Mouse (Mus musculus) liver, embryonic 11.5 days (tissue): ENCODE results near the gene Lbp. TPM values are rescaled to one million over a fixed set of nuclear protein-coding genes. Genes with fewer than 3 reads are reported as not detected.

Source experiments
- ATAC-seq: fragments of 200-750 bp; cut with Nextera tagmentation; replicated peaks from 2 replicates; pipeline ENCODE4 v1.8.0; 2017; ENCODE audit warnings: moderate number of reproducible peaks, mild to moderate bottlenecking, moderate TSS enrichment, moderate library complexity; ENCODE audit not compliant: low FRiP score
- DNase-seq: peaks from one replicate; pipeline ENCODE4 v3.0.0-alpha.2; 2017; ENCODE audit warnings: low spot score
- H3K27ac ChIP-seq: fragments of 300-500 bp; sonication (generic); 2 replicates; pipeline ENCODE4 v1.5.1; 2014; ENCODE audit warnings: mild to moderate bottlenecking, low read depth, low read length, control low read depth
- H3K27me3 ChIP-seq: fragments of 300-500 bp; sonication (generic); replicated peaks from 2 replicates; pipeline ENCODE4 v1.6.1; 2014; ENCODE audit warnings: low read length, mixed read lengths; ENCODE audit not compliant: control insufficient read depth, insufficient read depth
- H3K36me3 ChIP-seq: fragments of 300-500 bp; sonication (generic); 2 replicates; pipeline ENCODE4 v1.6.1; 2014; ENCODE audit warnings: mild to moderate bottlenecking, low read length, moderate library complexity, mixed read lengths; ENCODE audit not compliant: control insufficient read depth, insufficient read depth
- H3K4me1 ChIP-seq: fragments of 300-500 bp; sonication (generic); replicated peaks from 2 replicates; pipeline ENCODE4 v1.6.1; 2014; ENCODE audit warnings: low read length, mixed read lengths; ENCODE audit not compliant: control insufficient read depth, insufficient read depth
- H3K4me2 ChIP-seq: fragments of 300-500 bp; sonication (generic); 2 replicates; pipeline ENCODE4 v1.6.1; 2014; ENCODE audit warnings: mild to moderate bottlenecking, control low read depth, moderate library complexity
- H3K4me3 ChIP-seq: fragments of 300-500 bp; sonication (generic); 2 replicates; pipeline ENCODE4 v1.5.1; 2014; ENCODE audit warnings: low read depth, low read length, control low read depth
- H3K9ac ChIP-seq: fragments of 300-500 bp; sonication (generic); 2 replicates; pipeline ENCODE4 v1.6.1; 2014; ENCODE audit warnings: low read depth, low read length, control low read depth
- H3K9me3 ChIP-seq: fragments of 300-500 bp; sonication (generic); 2 replicates; pipeline ENCODE4 v1.6.1; 2016; ENCODE audit warnings: low read length, inconsistent platforms, mixed read lengths; ENCODE audit not compliant: control insufficient read depth
- WGBS: fragments of 180-500 bp; shearing (Covaris S2); extraction: QIAGEN DNeasy Blood & Tissue Kit; methylation state at CpG from one replicate; pipeline ENCODE4 v1.1.7; 2014; 5-methylcytosine and 5-hydroxymethylcytosine counted together
- polyA plus RNA-seq: library from polyadenylated mRNA; unstranded; fragments of >200 nt; fragmentation: Nextera tagmentation; extraction: Ambion mirVana; gene quantifications from 2 replicates; pipeline ENCODE4 v1.2.1, GENCODE M21; 2014

Gene Lbp
- polyA plus RNA-seq, 1 experiment from 2014 or later: 13.7 TPM

DNA sequence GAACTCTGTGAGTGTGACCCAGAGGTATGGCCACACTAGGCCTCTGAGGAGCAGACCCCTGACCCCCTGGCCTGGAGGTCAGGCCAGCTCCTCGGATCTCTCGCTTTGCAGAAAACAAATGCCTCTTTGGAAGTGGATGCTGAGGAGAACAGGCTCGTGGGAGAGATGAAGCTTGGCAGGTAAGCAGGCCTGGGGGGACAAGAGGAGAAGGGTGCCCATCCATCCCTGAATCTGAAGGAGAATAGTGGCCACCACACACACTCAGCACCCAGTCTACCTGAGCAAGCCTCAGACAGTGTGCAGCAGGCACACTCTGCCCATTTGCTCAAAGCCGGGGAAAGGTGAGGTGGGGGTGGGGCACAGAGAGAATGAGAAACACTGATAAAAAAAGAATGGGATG is 30.5 kb upstream of the Lbp start:
- H3K36me3 ChIP-seq: no peaks in the 10 kb centered on the region
- no peak for ATAC-seq
- WGBS: 65% methylated on average over 4 of the region's 4 CpGs
- H3K9ac ChIP-seq: no peak overlapping the region
- no peak overlapping the region for H3K4me2 ChIP-seq
- no peak overlapping the region for H3K4me3 ChIP-seq
- no peaks in the 10 kb centered on the region for H3K9me3 ChIP-seq
- H3K27me3 ChIP-seq: no peaks in the 10 kb centered on the region
- H3K4me1 ChIP-seq: no peaks in the 10 kb centered on the region
- no peak for DNase-seq
- no peak overlapping the region for H3K27ac ChIP-seq

DNA sequence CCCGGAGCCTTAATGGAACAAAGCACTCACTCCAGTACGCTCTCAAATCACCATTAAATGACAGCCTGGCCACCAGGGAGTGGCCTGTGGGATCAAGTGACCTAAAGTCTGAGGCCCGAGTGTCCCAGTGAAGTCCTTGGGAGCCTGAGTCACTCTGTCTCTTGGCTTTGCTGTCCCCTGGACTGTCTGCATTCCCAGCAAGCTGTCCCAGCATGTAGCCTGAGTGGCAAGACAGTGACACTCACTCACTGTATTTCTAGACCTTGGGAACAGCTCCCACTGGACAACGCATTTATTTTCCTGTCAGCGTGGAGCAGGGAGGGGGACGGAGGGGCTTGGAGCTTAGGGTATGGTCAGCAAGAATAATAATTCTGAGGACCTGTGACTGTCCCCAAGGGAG is 29.8 kb upstream of the Lbp start:
- Histone ChIP-seq H3K4me2 (no peak overlapping the region), H3K9me3 (no peaks in the 10 kb centered on the region), H3K4me1 (no peaks in the 10 kb centered on the region), H3K27ac (no peak overlapping the region), H3K9ac (no peak overlapping the region), H3K4me3 (no peak overlapping the region), H3K27me3 (no peaks in the 10 kb centered on the region), H3K36me3 (no peaks in the 10 kb centered on the region)
- no peak for ATAC-seq
- 73% methylated on average over 6 of the region's 6 CpGs for WGBS
- no peak for DNase-seq

DNA sequence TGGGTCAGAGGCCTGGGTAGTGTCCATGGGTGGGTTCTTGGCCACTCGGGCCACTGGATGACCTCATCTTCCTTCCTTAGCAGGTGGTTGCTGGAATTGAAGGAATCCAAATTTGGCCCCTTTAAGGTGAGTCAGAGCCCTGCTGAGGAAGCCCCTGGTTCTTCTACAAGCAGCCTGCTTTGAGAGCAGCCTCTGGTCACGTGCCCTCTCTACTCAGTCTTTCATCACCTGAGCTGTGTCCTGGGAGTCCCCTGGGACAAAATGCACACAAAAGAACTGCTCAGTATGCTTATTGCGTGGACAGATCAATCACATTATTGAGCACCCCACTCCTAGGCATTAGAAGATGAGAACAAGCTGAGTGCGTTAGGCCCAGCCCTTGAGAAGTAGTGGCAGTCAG is 29.4 kb upstream of the Lbp start:
- no peak for ATAC-seq
- Histone ChIP-seq H3K27ac (no peak overlapping the region), H3K4me2 (no peak overlapping the region), H3K4me1 (no peaks in the 10 kb centered on the region), H3K4me3 (no peak overlapping the region), H3K9ac (no peak overlapping the region), H3K27me3 (no peaks in the 10 kb centered on the region), H3K36me3 (no peaks in the 10 kb centered on the region), H3K9me3 (no peaks in the 10 kb centered on the region)
- 71% methylated on average over 4 of the region's 4 CpGs for WGBS
- no peak for DNase-seq

DNA sequence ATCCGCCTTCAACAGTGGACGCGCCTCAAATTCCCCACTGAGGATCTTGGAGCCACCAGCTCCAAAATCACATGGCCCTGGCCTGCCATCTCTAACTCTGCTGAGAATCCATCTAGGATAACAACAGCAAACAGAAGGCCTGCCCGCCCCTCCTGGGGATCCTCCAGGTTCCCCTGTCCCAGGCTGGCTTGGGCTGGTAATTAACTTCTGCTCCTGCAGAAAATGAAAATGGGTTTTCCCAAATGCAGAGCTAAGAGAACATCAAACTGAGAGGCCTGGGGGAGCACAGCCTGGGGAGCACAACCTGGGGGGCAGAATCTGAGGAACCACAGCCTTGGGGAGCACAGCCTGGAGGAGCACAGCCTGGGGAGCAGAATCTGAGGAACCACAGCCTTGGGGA is 26.6 kb upstream of the Lbp start:
- no peaks in the 10 kb centered on the region for H3K9me3 ChIP-seq
- ATAC-seq (no peak), DNase-seq (no peak)
- 91% methylated on average over 4 of the region's 4 CpGs for WGBS
- no peaks in the 10 kb centered on the region for H3K27me3 ChIP-seq
- H3K27ac ChIP-seq: no peak overlapping the region
- H3K4me3 ChIP-seq: no peak overlapping the region
- no peaks in the 10 kb centered on the region for H3K4me1 ChIP-seq
- no peak overlapping the region for H3K9ac ChIP-seq
- no peaks in the 10 kb centered on the region for H3K36me3 ChIP-seq
- no peak overlapping the region for H3K4me2 ChIP-seq

DNA sequence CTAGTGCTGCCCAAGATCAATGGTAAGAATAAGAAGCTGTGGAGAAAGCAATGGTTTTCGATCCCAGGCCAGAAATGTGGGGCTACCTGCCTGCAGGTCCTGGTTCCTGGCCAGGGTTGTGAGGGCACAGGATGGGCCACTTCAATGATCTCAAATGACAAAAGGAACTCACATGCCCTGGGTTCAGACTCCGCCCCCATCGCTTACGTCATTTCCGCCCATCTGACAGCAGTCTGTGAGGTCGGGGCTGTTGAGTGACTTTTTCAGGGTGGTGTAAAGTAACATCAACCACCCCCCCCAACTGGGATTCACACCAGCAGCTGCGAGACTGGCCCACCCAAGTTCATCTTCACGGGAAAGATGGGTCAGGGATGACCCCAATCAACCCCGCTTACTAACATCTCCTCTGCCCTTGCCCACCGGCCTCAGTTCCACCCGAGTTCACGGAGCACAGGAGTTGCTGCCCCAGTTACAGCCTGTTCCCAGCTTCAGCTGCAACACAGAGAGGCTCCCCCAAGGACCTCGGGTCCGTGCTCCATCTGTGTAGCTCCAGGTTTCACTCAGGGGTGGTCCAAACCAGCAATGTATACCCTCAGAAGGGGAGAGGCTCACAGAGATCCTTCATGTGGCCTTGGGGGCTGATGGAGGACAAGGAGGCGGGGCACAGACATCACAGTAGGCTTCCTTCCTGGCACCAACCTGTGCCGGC is 24.6 kb upstream of the Lbp start:
- H3K27me3 ChIP-seq: no peaks in the 10 kb centered on the region
- H3K4me1 ChIP-seq: no peaks in the 10 kb centered on the region
- H3K9me3 ChIP-seq: no peaks in the 10 kb centered on the region
- no peak overlapping the region for H3K4me2 ChIP-seq
- H3K36me3 ChIP-seq: no peaks in the 10 kb centered on the region
- 48% methylated on average over 16 of the region's 16 CpGs for WGBS
- H3K9ac ChIP-seq: no peak overlapping the region
- H3K4me3 ChIP-seq: no peak overlapping the region
- no peak overlapping the region for H3K27ac ChIP-seq
- DNase-seq (no peak), ATAC-seq (no peak)

DNA sequence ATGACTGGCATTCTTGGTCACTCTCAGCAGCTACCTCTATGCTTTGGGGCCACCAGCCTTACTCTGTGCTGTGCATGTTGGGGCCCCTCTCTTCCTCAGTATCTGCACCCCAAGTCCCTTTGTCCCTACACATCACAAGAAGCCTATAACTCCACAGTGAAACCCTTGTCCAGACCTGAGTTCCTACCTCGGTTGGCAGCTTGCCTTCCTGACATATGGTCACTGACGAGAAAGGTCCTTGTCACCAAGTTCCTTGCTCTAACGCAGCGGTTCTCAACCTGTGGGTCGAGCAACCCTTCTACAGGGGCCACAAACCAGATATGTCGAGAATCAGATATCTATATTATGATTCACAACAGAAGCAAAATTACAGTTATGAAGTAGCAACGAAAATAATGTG is 23.2 kb upstream of the Lbp start:
- H3K9ac ChIP-seq: no peak overlapping the region
- WGBS: 65% methylated on average over 7 of the region's 7 CpGs
- H3K27me3 ChIP-seq: no peaks in the 10 kb centered on the region
- no peak overlapping the region for H3K4me2 ChIP-seq
- ATAC-seq (no peak), DNase-seq (no peak)
- H3K9me3 ChIP-seq: no peaks in the 10 kb centered on the region
- no peaks in the 10 kb centered on the region for H3K36me3 ChIP-seq
- no peak overlapping the region for H3K27ac ChIP-seq
- no peak overlapping the region for H3K4me3 ChIP-seq
- no peaks in the 10 kb centered on the region for H3K4me1 ChIP-seq

DNA sequence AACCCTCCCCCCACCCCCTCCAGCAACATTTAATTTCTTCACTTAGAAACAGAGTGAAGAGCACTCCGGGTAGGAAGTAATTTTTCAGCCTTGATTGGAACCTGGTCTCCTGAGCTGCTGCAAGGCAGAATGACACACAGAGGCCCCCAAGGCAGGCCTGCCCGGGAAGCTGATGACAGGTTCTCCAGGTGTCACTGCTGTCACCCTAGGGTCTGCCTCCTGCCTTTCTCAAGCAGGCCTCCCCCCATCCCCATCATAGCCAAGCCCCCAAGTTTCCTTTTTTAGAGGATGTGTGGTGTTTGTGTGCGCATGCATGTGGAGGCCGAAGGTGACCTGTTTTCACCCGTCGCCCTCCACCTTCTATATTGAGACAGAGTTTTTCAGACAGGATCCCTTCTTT is 22.5 kb upstream of the Lbp start:
- ATAC-seq (no peak), DNase-seq (no peak)
- no peaks in the 10 kb centered on the region for H3K36me3 ChIP-seq
- H3K27me3 ChIP-seq: no peaks in the 10 kb centered on the region
- no peak overlapping the region for H3K9ac ChIP-seq
- WGBS: 75% methylated on average over 6 of the region's 6 CpGs
- H3K4me1 ChIP-seq: no peaks in the 10 kb centered on the region
- no peaks in the 10 kb centered on the region for H3K9me3 ChIP-seq
- H3K4me3 ChIP-seq: no peak overlapping the region
- no peak overlapping the region for H3K4me2 ChIP-seq
- H3K27ac ChIP-seq: no peak overlapping the region

DNA sequence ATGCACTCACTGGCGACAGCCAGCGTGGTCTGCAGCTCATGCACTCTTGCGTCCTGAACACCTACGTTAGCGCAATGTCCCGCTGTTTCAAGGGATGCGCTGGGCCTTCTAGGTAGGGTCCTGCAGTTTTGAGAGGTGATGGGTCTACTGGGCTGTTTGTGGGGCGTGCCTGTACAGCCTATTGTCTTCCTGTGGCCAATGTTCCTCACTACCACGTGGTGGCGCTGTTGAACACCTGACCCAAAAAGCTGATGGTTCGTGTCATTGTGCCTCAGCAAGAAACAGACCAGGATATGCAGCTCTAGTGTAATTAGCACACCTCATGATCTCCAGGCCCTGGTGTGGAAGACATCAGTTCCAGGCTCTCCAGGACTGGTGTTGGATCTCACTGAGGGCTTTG is 21.7 kb upstream of the Lbp start:
- H3K27me3 ChIP-seq: no peaks in the 10 kb centered on the region
- no peaks in the 10 kb centered on the region for H3K4me1 ChIP-seq
- DNase-seq: peak; percentile 60
- H3K36me3 ChIP-seq: no peaks in the 10 kb centered on the region
- H3K27ac ChIP-seq: no peak overlapping the region
- H3K9me3 ChIP-seq: no peaks in the 10 kb centered on the region
- WGBS: 17% methylated on average over 11 of the region's 11 CpGs
- H3K4me3 ChIP-seq: no peak overlapping the region
- no peak overlapping the region for H3K4me2 ChIP-seq
- H3K9ac ChIP-seq: no peak overlapping the region
- 0 out of 2 replicates have a peak, but pooled peaks have one; percentile 7 for ATAC-seq

DNA sequence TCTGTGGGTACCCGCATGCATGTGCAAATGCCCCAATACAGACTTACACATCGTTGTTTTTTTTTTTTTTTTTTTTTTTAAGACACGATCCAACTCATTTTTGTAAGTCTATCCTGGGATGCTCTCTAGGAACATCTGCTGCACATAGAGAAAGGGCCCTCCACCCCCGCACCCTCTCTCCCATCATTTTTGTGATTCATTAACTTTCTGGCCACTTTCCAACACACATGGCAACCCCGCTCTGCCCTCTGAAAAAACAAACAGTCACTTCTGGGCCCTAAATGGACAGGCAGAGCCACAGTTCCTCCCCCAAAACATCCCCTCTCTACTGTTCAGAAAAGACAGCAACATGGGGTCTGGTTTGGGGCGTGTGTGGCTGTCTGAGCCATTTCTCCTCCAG is 20.6 kb upstream of the Lbp start:
- no peaks in the 10 kb centered on the region for H3K9me3 ChIP-seq
- ATAC-seq (0 out of 2 replicates have a peak, but pooled peaks have one; percentile 15), DNase-seq (no peak)
- 68% methylated on average over 6 of the region's 6 CpGs for WGBS
- H3K9ac ChIP-seq: no peak overlapping the region
- H3K27me3 ChIP-seq: no peaks in the 10 kb centered on the region
- H3K4me1 ChIP-seq: no peaks in the 10 kb centered on the region
- H3K36me3 ChIP-seq: no peaks in the 10 kb centered on the region
- no peak overlapping the region for H3K27ac ChIP-seq
- H3K4me3 ChIP-seq: no peak overlapping the region
- no peak overlapping the region for H3K4me2 ChIP-seq
